Mouse (Mus musculus): ENCODE results near the gene Dhh. TPM values are rescaled to one million over a fixed set of nuclear protein-coding genes. Genes with fewer than 3 reads are reported as not detected.
A peak's percentile ranks its signal among the peaks of the same experiment; 100 is the strongest.
"Not testable (repeated sequence)": the region's sequence is repeated elsewhere in the genome, so short reads cannot be mapped to it uniquely, and the experiment has no call there.

The Dhh gene
- polyA plus RNA-seq, 1 experiment from 2014 or later: 0.44 TPM

DNA sequence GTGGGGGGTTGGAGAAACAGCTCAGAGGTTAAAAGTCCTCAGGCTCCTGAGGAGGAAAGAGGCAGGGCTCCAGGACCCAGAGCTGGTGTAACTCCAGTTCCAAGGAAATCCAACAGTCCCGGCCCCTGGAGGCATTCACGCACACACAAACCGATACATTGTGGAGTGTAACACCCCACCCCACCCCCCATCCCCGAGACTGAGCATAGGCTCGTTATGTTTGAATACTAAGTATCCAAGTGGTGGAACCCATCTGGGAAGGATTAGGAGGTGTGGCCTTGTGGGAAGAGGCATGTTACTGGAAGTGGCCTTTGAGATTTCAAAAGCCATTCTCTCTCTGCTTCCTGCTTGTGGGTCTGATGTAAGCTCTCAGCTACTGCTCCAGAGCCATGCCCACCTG, 23.2 kb upstream of the Dhh start:
- Histone ChIP-seq H3K4me3 (ENCODE audit: low read depth, low read length) (no peak overlapping the region), H3K9ac (ENCODE audit: low read length) (no peak overlapping the region), H3K4me2 (ENCODE audit: low read depth) (no peak overlapping the region), H3K36me3 (ENCODE audit: control insufficient read depth, insufficient read depth, low read length) (no peaks in the 10 kb centered on the region), H3K9me3 (ENCODE audit: control insufficient read depth, low read length) (no peaks in the 10 kb centered on the region), H3K4me1 (ENCODE audit: control insufficient read depth, insufficient read depth, low read length) (no peaks in the 10 kb centered on the region), H3K27me3 (ENCODE audit: control insufficient read depth, insufficient read depth, low read length) (no peaks in the 10 kb centered on the region), H3K27ac (ENCODE audit: low read depth, low read length) (no peak overlapping the region)
- ATAC-seq (ENCODE audit: insufficient read depth, low FRiP score, low TSS enrichment): no peak
- 80% methylated on average over 5 of the region's 5 CpGs for WGBS
- DNase-seq (ENCODE audit: low spot score): no peak

DNA sequence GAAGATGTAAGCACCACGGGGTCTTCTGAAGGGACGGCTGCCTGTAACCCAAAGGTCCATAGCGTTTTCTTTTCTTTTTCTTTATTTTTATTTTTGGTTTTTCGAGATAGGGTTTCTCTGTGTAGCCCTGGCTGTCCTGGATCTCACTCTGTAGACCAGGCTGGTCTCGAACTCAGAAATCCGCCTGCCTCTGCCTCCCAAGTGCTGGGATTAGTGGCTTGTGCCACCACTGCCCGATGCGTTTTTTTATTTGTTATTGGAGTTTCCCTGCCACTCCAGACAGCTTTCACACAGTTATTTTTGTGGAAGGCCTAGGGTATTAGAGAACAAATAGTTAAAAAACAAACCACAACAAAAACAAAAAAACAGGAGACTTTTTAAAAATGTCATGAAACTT, 20.2 kb upstream of the Dhh start:
- not testable (repeated sequence) for H3K9ac ChIP-seq (ENCODE audit: low read length); H3K4me1 ChIP-seq (ENCODE audit: control insufficient read depth, insufficient read depth, low read length); H3K27ac ChIP-seq (ENCODE audit: low read depth, low read length); H3K27me3 ChIP-seq (ENCODE audit: control insufficient read depth, insufficient read depth, low read length); H3K36me3 ChIP-seq (ENCODE audit: control insufficient read depth, insufficient read depth, low read length); DNase-seq (ENCODE audit: low spot score); H3K9me3 ChIP-seq (ENCODE audit: control insufficient read depth, low read length)
- peak; percentile 0; the same call in 1 of the 2 replicates for ATAC-seq (ENCODE audit: insufficient read depth, low FRiP score, low TSS enrichment)
- peak overlapping the region; percentile 23 for H3K4me2 ChIP-seq (ENCODE audit: low read depth)
- 28% methylated on average over 8 of the region's 8 CpGs for WGBS
- peak overlapping the region; percentile 88 for H3K4me3 ChIP-seq (ENCODE audit: low read depth, low read length)

DNA sequence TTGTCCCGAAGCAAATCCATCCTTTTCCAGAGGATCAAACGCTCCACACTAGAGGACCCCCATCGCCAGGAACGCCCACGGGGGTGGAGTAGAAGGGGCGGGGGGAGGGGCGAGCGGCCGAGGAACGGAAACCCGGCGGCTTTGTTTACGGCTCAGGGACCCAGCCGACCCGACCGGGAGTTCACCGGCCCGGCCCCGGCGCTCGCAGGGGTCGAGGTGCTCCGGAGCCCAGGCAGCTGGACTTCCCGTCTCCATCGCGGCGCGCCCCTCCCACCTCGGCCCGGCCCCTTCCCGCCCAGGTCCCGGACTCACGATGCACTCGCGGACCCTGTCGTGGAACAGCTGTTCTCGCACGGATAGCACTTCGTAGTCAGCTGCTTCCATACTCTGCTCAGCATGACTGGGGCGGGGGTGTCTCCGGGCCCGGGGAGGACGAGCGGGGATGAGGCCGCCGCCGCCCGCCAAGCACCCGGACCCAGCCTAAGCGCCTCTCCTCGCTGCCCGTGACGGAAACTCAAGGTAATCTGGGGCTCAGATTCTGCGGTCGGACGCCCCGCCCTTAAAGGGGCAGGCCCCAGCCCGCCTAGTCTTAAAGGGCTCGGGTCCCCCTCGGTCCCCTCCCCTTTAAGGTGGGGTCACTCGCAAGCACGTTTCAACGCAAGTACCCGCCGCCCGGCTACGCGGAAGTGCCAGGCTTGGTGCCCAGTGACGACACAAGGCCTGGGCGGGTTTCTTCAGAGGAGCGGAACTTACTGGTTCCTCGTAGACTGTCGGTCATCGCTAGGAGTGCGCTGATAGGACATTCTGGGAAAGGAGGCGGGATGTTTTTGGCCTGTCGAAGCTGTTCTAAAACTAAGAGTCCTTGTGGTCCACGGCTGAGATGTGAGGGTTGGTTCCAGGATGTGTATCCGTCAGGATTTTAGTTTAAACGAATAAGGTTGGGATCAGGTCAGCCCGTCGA, 19.5 kb upstream of the Dhh start, which contains the start of gene Lmbr1l:
Gene Lmbr1l (minus strand): TSS at position 694 of the 961 bp plus-strand sequence.
- Histone ChIP-seq H3K27me3 (ENCODE audit: control insufficient read depth, insufficient read depth, low read length) (no peaks in the 10 kb centered on the region), H3K27ac (ENCODE audit: low read depth, low read length) (peak within 1 kb of the TSS; percentile 93), H3K36me3 (ENCODE audit: control insufficient read depth, insufficient read depth, low read length) (no peaks in the 10 kb centered on the region), H3K9ac (ENCODE audit: low read length) (peak within 1 kb of the TSS; percentile 90), H3K4me2 (ENCODE audit: low read depth) (peak within 1 kb of the TSS; percentile 87), H3K4me3 (ENCODE audit: low read depth, low read length) (peak within 1 kb of the TSS; percentile 88), H3K9me3 (ENCODE audit: control insufficient read depth, low read length) (no peaks in the 10 kb centered on the region), H3K4me1 (ENCODE audit: control insufficient read depth, insufficient read depth, low read length) (peaks cover 5% of the 10 kb centered on the region; the same call in 1 of the 2 replicates)
- DNase-seq (ENCODE audit: low spot score) (peak; percentile 99), ATAC-seq (ENCODE audit: insufficient read depth, low FRiP score, low TSS enrichment) (peak; percentile 97)
- WGBS: under 1% methylated on average over 82 of the region's 82 CpGs

DNA sequence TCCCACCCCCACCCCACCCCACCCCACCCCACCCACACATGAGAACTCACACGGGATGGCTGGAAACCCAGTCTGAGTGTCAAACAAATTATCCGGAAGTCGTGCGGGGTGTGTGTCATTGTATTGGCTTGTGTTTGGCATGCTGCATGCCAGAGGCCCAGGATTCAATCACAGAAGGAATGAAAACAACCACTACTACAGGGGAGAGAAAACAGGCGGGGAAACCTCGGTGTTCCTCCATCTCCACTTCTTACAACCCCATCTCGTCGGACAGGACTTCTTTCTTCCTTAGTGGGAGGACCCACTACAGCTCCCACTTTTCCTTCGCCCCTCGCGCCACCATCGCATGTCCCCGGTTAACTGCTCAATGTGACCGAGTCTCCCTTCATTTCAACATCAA, 18.8 kb upstream of the Dhh start:
- Histone ChIP-seq H3K4me3 (ENCODE audit: low read depth, low read length) (peak overlapping the region; percentile 88), H3K9me3 (ENCODE audit: control insufficient read depth, low read length) (no peaks in the 10 kb centered on the region), H3K27ac (ENCODE audit: low read depth, low read length) (peak overlapping the region; percentile 93; the same call in 1 of the 2 replicates), H3K4me1 (ENCODE audit: control insufficient read depth, insufficient read depth, low read length) (peaks cover 5% of the 10 kb centered on the region; the same call in 1 of the 2 replicates), H3K4me2 (ENCODE audit: low read depth) (peak overlapping the region; percentile 87), H3K27me3 (ENCODE audit: control insufficient read depth, insufficient read depth, low read length) (no peaks in the 10 kb centered on the region), H3K9ac (ENCODE audit: low read length) (peak overlapping the region; percentile 90), H3K36me3 (ENCODE audit: control insufficient read depth, insufficient read depth, low read length) (no peaks in the 10 kb centered on the region)
- DNase-seq (ENCODE audit: low spot score) (no peak), ATAC-seq (ENCODE audit: insufficient read depth, low FRiP score, low TSS enrichment) (no peak)
- WGBS: under 1% methylated on average over 14 of the region's 14 CpGs

DNA sequence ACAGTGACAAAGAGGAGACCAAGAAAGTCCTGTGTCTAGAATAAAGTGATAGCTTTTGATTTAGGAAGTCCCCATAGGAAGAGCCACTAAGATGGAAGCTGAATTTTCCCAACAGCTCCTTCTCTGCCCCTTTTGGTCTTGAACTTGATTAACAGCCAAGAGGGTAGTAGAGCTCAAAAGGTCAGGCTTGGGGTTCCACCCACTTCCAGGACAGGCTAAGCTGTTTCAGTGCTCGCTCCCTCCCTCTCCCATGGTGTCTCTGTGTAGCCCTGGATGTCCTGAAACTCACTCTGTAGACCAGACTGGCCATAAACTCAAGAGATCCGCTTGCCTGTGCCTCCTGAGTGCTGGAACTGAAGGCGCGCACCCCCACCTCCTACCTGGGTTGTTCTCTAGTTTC, 17.7 kb upstream of the Dhh start:
- Histone ChIP-seq H3K4me3 (ENCODE audit: low read depth, low read length) (peak overlapping the region; percentile 88; the same call in 1 of the 2 replicates), H3K4me1 (ENCODE audit: control insufficient read depth, insufficient read depth, low read length) (peaks cover 5% of the 10 kb centered on the region; the same call in 1 of the 2 replicates), H3K36me3 (ENCODE audit: control insufficient read depth, insufficient read depth, low read length) (0 out of 2 replicates have a peak, but pooled peaks cover 5% of the 10 kb centered on the region), H3K27me3 (ENCODE audit: control insufficient read depth, insufficient read depth, low read length) (no peaks in the 10 kb centered on the region), H3K4me2 (ENCODE audit: low read depth) (peak overlapping the region; percentile 87), H3K9ac (ENCODE audit: low read length) (no peak overlapping the region; the same call in 1 of the 2 replicates), H3K9me3 (ENCODE audit: control insufficient read depth, low read length) (no peaks in the 10 kb centered on the region), H3K27ac (ENCODE audit: low read depth, low read length) (no peak overlapping the region)
- DNase-seq (ENCODE audit: low spot score) (no peak), ATAC-seq (ENCODE audit: insufficient read depth, low FRiP score, low TSS enrichment) (no peak)
- 91% methylated on average over 4 of the region's 4 CpGs for WGBS

DNA sequence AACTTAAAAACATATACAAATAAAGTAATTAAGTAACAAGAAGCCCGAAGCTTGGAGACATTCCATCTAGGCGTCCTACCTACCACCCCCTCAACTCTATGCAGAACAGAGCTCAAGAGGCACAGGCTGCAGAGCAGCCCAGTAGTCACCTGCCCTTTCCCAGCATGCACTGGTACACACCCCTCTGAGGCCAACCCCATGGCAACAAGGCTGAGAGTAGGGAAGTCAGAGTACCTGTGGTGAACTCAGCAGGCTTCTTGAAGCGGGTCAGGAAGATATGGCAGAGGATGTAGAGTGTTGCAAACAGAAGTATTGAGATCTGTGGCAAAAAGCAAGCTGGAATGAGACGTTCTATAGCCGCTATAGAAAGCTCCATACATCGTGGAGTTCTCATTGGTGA, 16.6 kb upstream of the Dhh start:
- H3K27me3 ChIP-seq (ENCODE audit: control insufficient read depth, insufficient read depth, low read length): no peaks in the 10 kb centered on the region
- no peak overlapping the region for H3K4me3 ChIP-seq (ENCODE audit: low read depth, low read length)
- peaks cover 5% of the 10 kb centered on the region; the same call in 1 of the 2 replicates for H3K4me1 ChIP-seq (ENCODE audit: control insufficient read depth, insufficient read depth, low read length)
- no peaks in the 10 kb centered on the region for H3K9me3 ChIP-seq (ENCODE audit: control insufficient read depth, low read length)
- H3K27ac ChIP-seq (ENCODE audit: low read depth, low read length): no peak overlapping the region
- DNase-seq (ENCODE audit: low spot score) (no peak), ATAC-seq (ENCODE audit: insufficient read depth, low FRiP score, low TSS enrichment) (no peak)
- 0 out of 2 replicates have a peak, but pooled peaks cover 5% of the 10 kb centered on the region for H3K36me3 ChIP-seq (ENCODE audit: control insufficient read depth, insufficient read depth, low read length)
- no peak overlapping the region for H3K9ac ChIP-seq (ENCODE audit: low read length)
- H3K4me2 ChIP-seq (ENCODE audit: low read depth): no peak overlapping the region
- WGBS: 95% methylated on average over 6 of the region's 6 CpGs

DNA sequence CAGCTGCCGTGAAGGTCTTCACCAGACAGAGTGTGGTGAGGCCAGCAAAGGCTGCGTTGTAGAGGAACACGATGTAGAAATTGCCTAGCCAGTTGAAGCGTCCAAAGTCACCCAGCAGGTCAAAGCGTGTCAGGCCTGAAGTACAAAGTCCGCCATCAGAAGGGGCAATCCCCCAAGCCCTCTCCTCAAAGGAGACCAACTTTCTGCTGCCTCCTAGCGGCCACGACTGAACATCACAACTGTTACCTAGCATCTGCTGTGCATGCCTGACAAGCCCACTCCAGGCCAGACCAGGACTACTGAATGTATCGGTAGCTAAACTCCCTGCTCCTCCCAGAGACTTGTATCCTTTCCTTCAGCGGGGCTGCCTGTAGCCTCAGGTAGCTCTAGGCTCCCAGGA, 6.4 kb upstream of the Dhh start:
- Histone ChIP-seq H3K27ac (ENCODE audit: low read depth, low read length) (no peak overlapping the region), H3K4me3 (ENCODE audit: low read depth, low read length) (no peak overlapping the region), H3K9me3 (ENCODE audit: control insufficient read depth, low read length) (no peaks in the 10 kb centered on the region), H3K9ac (ENCODE audit: low read length) (no peak overlapping the region), H3K4me1 (ENCODE audit: control insufficient read depth, insufficient read depth, low read length) (no peaks in the 10 kb centered on the region), H3K27me3 (ENCODE audit: control insufficient read depth, insufficient read depth, low read length) (no peaks in the 10 kb centered on the region), H3K4me2 (ENCODE audit: low read depth) (no peak overlapping the region), H3K36me3 (ENCODE audit: control insufficient read depth, insufficient read depth, low read length) (peaks cover 17% of the 10 kb centered on the region)
- DNase-seq (ENCODE audit: low spot score): peak; percentile 71
- no peak for ATAC-seq (ENCODE audit: insufficient read depth, low FRiP score, low TSS enrichment)
- WGBS: 30% methylated on average over 10 of the region's 10 CpGs

DNA sequence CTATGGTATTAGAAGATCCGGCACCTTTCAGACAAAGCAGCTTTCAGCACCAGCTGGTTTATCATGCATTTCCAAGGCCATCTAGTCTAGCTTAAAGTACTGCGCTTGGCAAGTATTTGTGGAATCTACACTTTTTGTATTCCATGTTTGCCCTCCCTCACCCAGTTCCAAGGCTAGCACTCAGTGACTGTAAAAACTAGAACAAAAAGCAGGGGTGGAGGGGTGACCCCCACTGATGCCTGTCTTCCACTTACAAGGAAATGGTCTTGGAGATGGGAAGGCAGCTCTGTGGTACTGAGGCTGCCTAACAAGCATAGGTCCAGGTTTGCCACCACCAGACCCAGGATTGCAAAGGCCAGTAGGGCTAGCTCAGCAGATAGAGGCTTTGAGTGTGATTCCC, 4.3 kb upstream of the Dhh start:
- Histone ChIP-seq H3K4me3 (ENCODE audit: low read depth, low read length) (no peak overlapping the region), H3K27ac (ENCODE audit: low read depth, low read length) (no peak overlapping the region), H3K4me1 (ENCODE audit: control insufficient read depth, insufficient read depth, low read length) (no peaks in the 10 kb centered on the region), H3K4me2 (ENCODE audit: low read depth) (no peak overlapping the region), H3K9me3 (ENCODE audit: control insufficient read depth, low read length) (no peaks in the 10 kb centered on the region), H3K9ac (ENCODE audit: low read length) (no peak overlapping the region), H3K36me3 (ENCODE audit: control insufficient read depth, insufficient read depth, low read length) (peaks cover 7% of the 10 kb centered on the region), H3K27me3 (ENCODE audit: control insufficient read depth, insufficient read depth, low read length) (peaks cover 19% of the 10 kb centered on the region)
- WGBS: 93% methylated on average over 2 of the region's 2 CpGs
- DNase-seq (ENCODE audit: low spot score) (no peak), ATAC-seq (ENCODE audit: insufficient read depth, low FRiP score, low TSS enrichment) (no peak)

Measured in neural tube, embryonic 11.5 days (tissue).